In genomic region chr13:48878534-48878933, GRCm38 (mm10) we compare ENCODE assay signal across 8 mouse cellular contexts. TPM values are rescaled to one million over a fixed set of nuclear protein-coding genes. Genes with fewer than 3 reads are reported as not detected.
DNase-seq lines count a peak whose midpoint lies in the region; ATAC-seq and TF ChIP-seq lines count a peak whose summit lies in the region.

No protein-coding gene starts in this region.

- H3K27ac ChIP-seq in hindbrain, embryonic 10.5 days = peak overlapping the region; percentile 95
- peak overlapping the region; percentile 87 for H3K27ac ChIP-seq in lung, postnatal 0 days (ENCODE audit: low read length)

- TF ChIP-seq CTCF in lung, postnatal 0 days (IDR thresholded peaks at IDR 0.05) = peak; percentile 16; the same call in 1 of the 2 replicates

- no peak for TF ChIP-seq EP300 in lung, postnatal 0 days (IDR thresholded peaks at IDR 0.05)

- no peaks in the 10 kb centered on the region for H3K27me3 ChIP-seq in hindbrain, embryonic 10.5 days (ENCODE audit: insufficient read depth, poor library complexity, severe bottlenecking)
- no peaks in the 10 kb centered on the region for H3K27me3 ChIP-seq in lung, postnatal 0 days (replicated peaks; ENCODE audit: insufficient read depth, low read length)

- peak overlapping the region; percentile 69 for H3K9ac ChIP-seq in lung, postnatal 0 days (replicated peaks; ENCODE audit: low read depth)

- H3K4me3 ChIP-seq in hindbrain, embryonic 10.5 days = peak overlapping the region; percentile 55
- peak overlapping the region; percentile 31 for H3K4me3 ChIP-seq in lung, postnatal 0 days (ENCODE audit: low read depth, low read length)

- peak; percentile 96 for ATAC-seq in frontal cortex, adult (ENCODE audit: low TSS enrichment)
- ATAC-seq in lung, postnatal 0 days = peak; percentile 100

- WGBS in hindbrain, embryonic 10.5 days = under 1% methylated on average over 36 of the region's 36 CpGs
- 1% methylated on average over 36 of the region's 36 CpGs for WGBS in lung, postnatal 0 days

- H3K4me1 ChIP-seq in hindbrain, embryonic 10.5 days (replicated peaks) = peaks cover 9% of the 10 kb centered on the region
- H3K4me1 ChIP-seq in lung, postnatal 0 days (ENCODE audit: insufficient read depth, low read depth, low read length) = peaks cover 7% of the 10 kb centered on the region; the same call in 1 of the 2 replicates

- peak; percentile 95 for DNase-seq in MEL-GATA-1-ER (ENCODE audit: extremely low read depth, low read depth)
- DNase-seq in cerebellum, adult 8-10 months = peak; percentile 98
- peak; percentile 98 for DNase-seq in hindbrain, embryonic 10.5 days (ENCODE audit: low spot score)
- DNase-seq in layer of hippocampus, adult 9-11 months = peak; percentile 99
- peak; percentile 99 for DNase-seq in lung, postnatal 0 days (ENCODE audit: low spot score)
- DNase-seq in ovary, postnatal 14 days (ENCODE audit: low spot score) = peak; percentile 95
- peak; percentile 99 for DNase-seq in thymus, postnatal 14 days

- peaks cover 53% of the 10 kb centered on the region for H3K36me3 ChIP-seq in hindbrain, embryonic 10.5 days
- H3K36me3 ChIP-seq in lung, postnatal 0 days (ENCODE audit: insufficient read depth, low read length) = 0 out of 2 replicates have a peak, but pooled peaks cover 5% of the 10 kb centered on the region

- peak overlapping the region; percentile 64 for H3K4me2 ChIP-seq in lung, postnatal 0 days (replicated peaks; ENCODE audit: low read depth, low read length)

- H3K9me3 ChIP-seq in hindbrain, embryonic 10.5 days = no peaks in the 10 kb centered on the region
- H3K9me3 ChIP-seq in lung, postnatal 0 days (ENCODE audit: low read length) = no peaks in the 10 kb centered on the region

RNA-seq across cellular contexts. Expression of gene Phf2, which starts 7.6 kb away (rescaled TPM):
- polyA plus RNA-seq in hindbrain, embryonic 10.5 days (2016; fragmentation: Nextera tagmentation; extraction: Ambion mirVana) = 6.9 and 8.7 TPM in 2 replicates
- polyA plus RNA-seq in lung, postnatal 0 days (2015; fragmentation: Nextera tagmentation; extraction: Ambion mirVana) = 5.5 and 5.6 TPM in 2 replicates

Comparison
In these comparisons a context has a peak if more than half of its experiments do, and no peak if none do; other contexts are left out.
1. Peak in every context shown above with its lines: DNase-seq, ATAC-seq, H3K4me3 ChIP-seq and H3K27ac ChIP-seq.